Mouse (Mus musculus) NIH3T3 (cell line): Measurements from ENCODE around the gene En2.

Experiments
- DNase-seq: peaks from one replicate; pipeline ENCODE4 v3.0.0-alpha.2; 2012; ENCODE audit warnings: low read depth

En2 gene

DNA sequence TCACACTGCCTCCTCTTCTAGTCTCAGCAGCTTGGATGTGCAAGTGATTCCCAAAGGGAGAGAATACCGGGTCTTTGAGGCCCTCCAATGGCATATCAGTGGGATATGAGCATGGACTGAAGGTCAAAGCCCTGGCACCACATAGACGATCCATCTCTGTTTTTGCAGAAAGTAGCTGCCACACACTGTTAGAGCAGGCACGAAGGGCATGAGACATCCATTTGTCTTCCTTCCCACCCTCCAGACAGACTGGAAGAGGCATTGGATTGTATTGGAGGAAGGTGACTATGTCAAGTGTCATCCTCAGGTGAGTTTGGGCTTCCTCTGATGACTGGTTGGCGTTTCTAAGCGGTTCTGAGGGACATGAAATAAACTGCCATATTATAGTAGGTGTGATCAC, 12.8 kb downstream of the En2 start:
- no peak for DNase-seq

- DNase-seq = no peak
Observed at GRCm38 (mm10) chr5:28179237-28179790, 13.8 kb downstream of the En2 start.

- DNase-seq = no peak
Observed at GRCm38 (mm10) chr5:28191201-28192098, 26.0 kb downstream of the En2 start.

GRCm38 (mm10) chr5:28192099-28192454, 26.6 kb downstream of the En2 start:
- no peak for DNase-seq

DNA sequence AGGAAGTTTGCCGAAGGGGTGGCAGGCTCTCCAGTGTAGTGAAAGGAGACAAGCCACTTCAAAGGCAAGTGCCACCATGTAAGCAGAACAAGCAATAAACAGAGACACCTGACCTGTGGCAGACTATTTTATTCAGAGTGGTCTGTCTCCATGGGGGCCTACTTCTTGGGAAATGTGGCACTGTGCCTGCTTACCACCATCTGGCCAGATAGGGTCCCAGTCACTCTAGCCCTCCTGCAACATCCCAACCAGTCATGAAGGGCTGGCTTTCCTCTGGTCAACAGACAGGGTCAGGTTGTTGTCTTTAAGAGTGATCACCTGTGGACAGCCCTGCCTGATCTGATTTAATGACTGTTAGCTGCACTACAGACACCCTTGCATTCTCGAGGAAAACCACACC, 30.0 kb downstream of the En2 start:
- no peak for DNase-seq

GRCm38 (mm10) chr5:28199089-28199873, 33.8 kb downstream of the En2 start:
- DNase-seq = no peak

DNA sequence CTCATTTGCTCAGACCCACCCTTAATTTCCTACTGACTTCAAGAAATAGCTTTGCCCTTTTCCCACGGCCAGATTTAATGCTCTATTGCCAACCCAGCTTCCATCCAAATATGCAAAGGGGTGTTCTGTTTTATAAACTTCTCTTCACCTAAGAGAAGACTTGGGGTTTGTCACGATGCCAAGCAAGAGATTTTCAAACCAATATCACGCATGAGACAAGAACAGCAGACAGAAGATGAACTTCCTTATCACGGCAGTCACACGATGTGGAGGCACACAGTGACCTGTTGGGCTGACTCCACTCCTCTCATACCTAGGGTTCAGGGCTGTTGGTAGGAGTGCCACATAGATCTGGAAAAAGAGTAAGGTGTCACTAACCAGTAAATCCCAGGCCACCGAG, 37.6 kb downstream of the En2 start:
- no peak for DNase-seq

DNA sequence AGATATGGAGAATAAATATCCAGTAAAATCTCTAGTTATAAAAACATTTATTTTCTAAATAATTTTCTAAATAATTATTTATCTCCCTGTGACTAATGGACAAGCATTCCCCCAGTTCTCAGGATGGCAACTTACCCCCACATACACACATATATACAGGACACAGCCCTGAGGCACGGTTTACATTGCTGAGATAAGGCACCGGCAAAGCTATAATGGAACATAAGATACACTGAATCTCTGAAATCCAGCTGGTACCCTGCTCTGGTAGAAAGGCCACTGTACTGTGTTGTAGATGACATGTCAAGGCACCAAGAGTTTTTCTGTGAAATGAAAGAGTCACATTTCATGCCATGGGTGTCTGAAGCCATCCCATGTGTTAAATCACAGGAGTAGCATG, 39.2 kb downstream of the En2 start:
- DNase-seq = no peak

DNA sequence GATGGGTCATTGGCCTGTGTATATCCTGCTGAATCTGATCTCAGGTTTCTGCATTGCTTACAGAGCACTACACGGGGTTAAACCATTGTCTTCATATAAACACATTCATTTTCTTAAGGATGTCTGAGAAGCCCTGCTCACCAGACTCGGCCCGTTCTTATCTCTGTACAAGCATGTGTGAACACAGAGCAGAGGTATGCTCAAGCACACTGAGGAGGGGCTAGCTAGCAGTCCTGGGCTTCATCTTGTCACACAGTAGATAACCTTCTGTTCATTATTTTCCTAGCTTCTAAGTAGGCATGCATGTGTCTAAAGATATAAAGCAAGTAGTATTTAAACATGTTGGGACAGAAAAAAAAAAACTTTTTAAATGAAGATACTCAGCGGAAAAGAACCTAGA, 41.0 kb downstream of the En2 start:
- no peak for DNase-seq

DNA sequence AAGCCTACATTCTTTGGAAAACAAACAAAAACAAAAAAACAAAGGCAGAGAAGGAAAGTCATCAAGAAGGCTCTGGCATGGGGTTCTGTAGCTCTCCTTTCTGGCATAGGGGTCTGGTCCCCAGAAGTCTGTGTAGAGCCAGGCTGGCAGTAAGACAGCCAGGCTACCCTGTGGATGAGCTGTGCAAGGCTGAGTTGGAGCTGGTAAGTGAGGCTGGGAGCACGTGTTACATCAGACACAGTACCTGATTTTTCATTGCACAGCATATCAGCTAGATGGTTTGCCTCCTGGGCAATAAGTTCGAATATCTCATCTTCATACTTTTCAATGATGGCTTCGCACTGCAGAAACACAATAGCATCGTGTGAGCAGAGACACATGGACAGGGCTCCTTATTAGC, 41.5 kb downstream of the En2 start:
- no peak for DNase-seq

DNA sequence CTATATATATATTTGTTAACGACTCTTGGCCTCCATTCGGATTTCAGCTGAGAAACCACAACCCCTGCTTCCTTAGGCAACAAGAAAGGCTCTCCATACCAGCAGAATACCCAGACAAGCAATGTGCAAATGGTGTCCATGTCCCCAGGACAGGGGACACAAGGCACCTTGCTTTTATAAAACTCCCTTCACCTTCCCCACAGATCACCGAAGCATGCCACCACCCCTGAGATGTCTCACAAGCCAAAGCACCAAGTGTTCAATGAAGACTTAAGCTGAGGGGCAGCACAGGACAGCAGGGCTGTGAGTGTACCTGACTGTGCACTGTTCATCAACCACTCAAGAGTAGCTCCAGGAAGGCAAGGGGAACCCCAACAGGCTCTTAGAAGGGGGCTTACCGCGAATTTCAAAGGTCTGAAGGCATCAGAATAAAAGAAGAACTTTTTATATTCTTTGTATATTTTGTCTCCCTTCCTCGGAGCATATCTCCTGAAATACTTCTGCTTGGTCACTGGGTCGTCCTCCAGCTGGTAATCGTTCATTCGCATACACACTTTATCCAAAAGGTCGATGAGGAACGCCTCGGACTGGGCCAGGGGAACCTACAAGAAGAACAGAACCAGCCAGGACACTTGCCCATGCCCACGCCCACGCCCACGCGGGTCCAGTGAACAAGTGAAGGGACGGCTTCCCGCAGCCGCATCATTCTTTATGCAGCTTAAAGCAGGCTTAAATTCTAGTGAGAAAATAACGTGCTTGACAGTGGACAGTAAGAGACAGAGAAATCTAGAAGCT, 43.4 kb downstream of the En2 start:
- DNase-seq = no peak

DNA sequence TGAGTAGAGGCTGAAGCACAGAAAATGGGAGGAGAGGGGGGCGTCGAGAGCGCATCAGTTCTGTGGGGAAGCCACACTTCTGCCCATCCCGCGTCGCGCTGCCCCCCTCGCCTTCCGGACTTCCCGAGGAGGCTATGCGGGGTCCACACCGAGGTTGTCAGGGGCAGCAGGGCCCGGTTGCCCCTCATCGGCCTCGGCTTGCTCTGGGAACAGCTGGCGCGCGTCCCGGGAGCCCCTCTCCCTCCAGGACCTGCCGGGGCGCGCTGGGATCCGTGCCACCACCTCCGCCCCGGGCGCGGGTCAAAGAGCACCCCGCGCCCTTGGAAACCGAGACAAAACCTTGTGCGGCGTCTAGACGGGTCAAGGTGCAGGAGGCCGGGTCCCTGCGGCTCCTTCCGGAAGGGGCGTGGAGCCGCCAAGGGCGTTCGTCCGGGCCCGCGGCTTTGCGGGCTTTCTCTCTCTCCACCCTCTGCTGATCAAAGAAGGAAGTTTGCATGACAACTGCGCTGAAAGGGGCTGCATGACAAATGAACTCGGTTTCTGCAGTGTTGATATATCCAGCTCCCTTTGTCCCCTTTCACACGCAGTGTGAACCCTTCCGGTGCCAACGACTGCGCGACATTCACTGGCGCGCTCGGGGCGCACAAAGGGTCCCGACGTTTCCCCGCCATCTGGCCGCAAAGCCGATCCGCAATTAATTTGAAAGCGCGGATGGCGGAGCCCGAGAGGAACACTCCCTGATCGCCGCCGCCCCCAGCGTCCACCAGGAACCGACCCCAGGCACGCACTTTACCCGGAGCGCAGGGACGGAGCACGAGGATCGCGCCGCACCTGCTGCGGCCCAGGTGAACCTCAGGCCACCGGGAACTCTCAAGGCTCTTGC, 44.3 kb downstream of the En2 start:
- no peak for DNase-seq

- DNase-seq = no peak
Observed at GRCm38 (mm10) chr5:28210591-28211550, 45.4 kb downstream of the En2 start.

DNA sequence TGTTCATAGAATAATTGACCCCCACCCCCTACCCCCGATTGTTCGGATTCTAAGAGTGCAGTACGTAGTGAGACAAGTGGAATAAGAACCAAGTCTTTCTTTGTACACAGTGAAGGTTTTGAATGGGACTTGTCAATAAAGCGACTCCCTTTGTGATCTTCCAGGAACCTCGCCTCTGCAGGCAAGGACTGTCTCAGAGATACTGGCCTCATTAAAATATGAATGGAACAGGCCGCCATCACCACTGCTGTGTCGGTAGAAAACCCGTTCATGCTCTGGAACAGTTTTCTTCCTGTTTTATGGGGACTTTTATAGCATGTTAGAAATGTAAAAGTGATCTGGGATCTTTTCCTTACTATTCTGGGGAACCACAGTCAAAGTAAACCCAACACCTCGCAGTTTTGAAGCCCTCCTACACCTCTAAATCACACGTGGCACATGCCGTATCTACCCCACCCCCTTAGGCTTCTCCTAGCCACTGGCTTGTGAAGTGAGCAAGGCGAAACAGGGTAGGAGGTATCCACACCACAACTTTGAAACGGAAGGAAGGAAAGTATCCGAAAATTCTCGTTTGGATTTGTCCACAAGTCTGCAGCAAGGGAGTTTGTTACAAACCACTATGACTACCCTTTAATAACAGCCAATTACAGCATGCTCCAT, 46.3 kb downstream of the En2 start:
- no peak for DNase-seq

DNA sequence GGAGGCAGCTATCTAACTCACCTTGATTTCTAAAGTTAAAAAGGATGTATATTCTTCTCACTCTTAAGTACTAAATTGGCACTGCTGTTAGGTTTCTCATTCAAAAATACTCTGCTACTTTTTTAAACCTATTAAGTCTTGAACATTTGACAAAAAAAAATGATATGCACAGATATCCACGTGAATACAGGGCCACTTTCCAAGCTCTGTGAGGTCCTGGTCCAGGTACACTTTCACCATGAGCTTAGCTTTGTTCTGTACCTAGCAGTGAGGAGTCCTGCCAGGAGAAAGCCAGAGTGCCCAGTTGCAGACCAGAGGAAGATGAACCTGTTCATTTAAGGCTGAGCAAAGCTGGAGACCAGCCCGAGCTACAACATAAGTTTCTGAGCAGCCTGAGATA, 47.9 kb downstream of the En2 start:
- no peak for DNase-seq

DNA sequence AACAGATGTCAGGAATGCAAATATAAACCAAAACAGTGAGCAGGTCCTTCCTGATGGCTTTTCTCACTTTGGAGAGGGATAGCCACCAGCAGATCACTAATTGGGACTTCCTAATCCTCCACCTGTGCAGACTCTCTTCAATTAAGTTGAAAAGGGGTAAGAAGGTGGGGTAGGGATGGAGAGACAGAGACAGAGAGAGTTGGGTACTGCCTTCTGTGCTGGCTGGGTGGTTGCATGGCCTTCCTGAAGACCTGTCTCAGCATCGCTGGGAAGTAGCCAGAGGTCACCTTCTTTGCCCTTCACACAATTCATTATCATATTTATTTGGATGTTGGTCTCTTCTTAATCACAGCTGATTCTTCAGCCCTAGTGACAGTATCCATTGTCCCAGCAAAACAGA, 54.1 kb downstream of the En2 start:
- no peak for DNase-seq
